Mouse (Mus musculus) small intestine, adult 2 months (tissue): Measurements from ENCODE around the gene Peli2.

Source experiments
- CTCF ChIP-seq: fragments of 200-500 bp; IDR thresholded peaks from 2 replicates; pipeline ENCODE4 v1.5.1; 2012; ENCODE audit warnings: low read depth, mild to moderate bottlenecking, control low read depth, inconsistent platforms, low read length, moderate library complexity, mixed read lengths; ENCODE audit not compliant: insufficient replicate concordance, insufficient read length; ENCODE audit errors: extremely low read depth
- POLR2A ChIP-seq: fragments of 200-500 bp; IDR thresholded peaks from 2 replicates; pipeline ENCODE4 v1.6.1; 2012; ENCODE audit warnings: low read depth, mild to moderate bottlenecking, control low read depth, inconsistent platforms, low read length, moderate library complexity

DNA sequence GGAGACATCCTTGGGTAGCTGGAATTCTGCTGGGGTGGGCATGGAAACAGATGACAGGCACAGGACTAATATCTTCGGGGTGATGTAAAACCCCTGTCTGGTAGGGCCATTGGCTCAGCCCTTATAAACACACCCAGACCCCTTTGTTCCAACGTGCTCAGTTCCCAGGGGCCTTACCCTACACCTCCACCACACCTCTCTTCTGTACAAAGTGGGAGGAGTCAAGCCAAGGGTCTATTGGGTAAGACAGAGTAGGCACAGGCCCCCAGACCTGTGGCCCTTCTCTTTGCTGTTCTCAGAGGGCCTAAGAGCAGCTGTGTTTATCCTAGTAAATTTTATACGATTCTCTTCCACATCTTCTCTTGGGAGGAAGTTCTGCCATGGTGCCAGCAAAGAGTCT, 46.4 kb downstream of the Peli2 start:
- no peak for TF ChIP-seq CTCF
- TF ChIP-seq POLR2A: no peak
